Mouse (Mus musculus): ENCODE measurements at regions not wholly inside any gene's neighbourhood (a gene's known extent, or its start where the extent isn't known, plus 50 kb on each side); places are given as distances from the start of the nearest gene placed in this dataset.

GRCm38 (mm10) chr12:13779752-13780151 is 372.1 kb downstream of the Fam84a start:
- DNase-seq (ENCODE audit: low spot score) (no peak), ATAC-seq (ENCODE audit: low FRiP score, low read depth) (no peak)
- Histone ChIP-seq H3K4me2 (replicated peaks; ENCODE audit: low read depth, low read length, severe bottlenecking) (no peak overlapping the region), H3K36me3 (ENCODE audit: control insufficient read depth, insufficient read depth, low read length) (no peaks in the 10 kb centered on the region), H3K4me3 (replicated peaks; ENCODE audit: low read length) (no peak overlapping the region), H3K4me1 (ENCODE audit: control insufficient read depth, insufficient read depth, low read length) (no peaks in the 10 kb centered on the region), H3K9me3 (ENCODE audit: control insufficient read depth, low read length) (no peaks in the 10 kb centered on the region), H3K27me3 (ENCODE audit: control insufficient read depth, insufficient read depth, low read length) (no peaks in the 10 kb centered on the region), H3K27ac (replicated peaks; ENCODE audit: low read depth, low read length) (no peak overlapping the region), H3K9ac (ENCODE audit: low read depth, low read length, severe bottlenecking) (no peak overlapping the region)
- TF ChIP-seq POLR2A (IDR thresholded peaks at IDR 0.05; ENCODE audit: borderline replicate concordance, extremely low read depth, insufficient read depth, insufficient read length) = no peak
- WGBS = 76% methylated on average over 2 of the region's 2 CpGs

- DNase-seq (ENCODE audit: low spot score) (no peak), ATAC-seq (ENCODE audit: low FRiP score, low read depth) (no peak)
- H3K4me2 ChIP-seq (replicated peaks; ENCODE audit: low read depth, low read length, severe bottlenecking) = no peak overlapping the region
- no peaks in the 10 kb centered on the region for H3K27me3 ChIP-seq (ENCODE audit: control insufficient read depth, insufficient read depth, low read length)
- no peaks in the 10 kb centered on the region for H3K4me1 ChIP-seq (ENCODE audit: control insufficient read depth, insufficient read depth, low read length)
- H3K9me3 ChIP-seq (ENCODE audit: control insufficient read depth, low read length) = no peaks in the 10 kb centered on the region
- no peak overlapping the region for H3K27ac ChIP-seq (replicated peaks; ENCODE audit: low read depth, low read length)
- no peak overlapping the region for H3K9ac ChIP-seq (ENCODE audit: low read depth, low read length, severe bottlenecking)
- no peak overlapping the region for H3K4me3 ChIP-seq (replicated peaks; ENCODE audit: low read length)
- no peaks in the 10 kb centered on the region for H3K36me3 ChIP-seq (ENCODE audit: control insufficient read depth, insufficient read depth, low read length)
- WGBS = 75% methylated on average over 1 of the region's 1 CpGs
- no peak for TF ChIP-seq POLR2A (IDR thresholded peaks at IDR 0.05; ENCODE audit: borderline replicate concordance, extremely low read depth, insufficient read depth, insufficient read length)
Observed at GRCm38 (mm10) chr12:13776687-13777086, 375.2 kb downstream of the Fam84a start.

GRCm38 (mm10) chr12:13769696-13770095 is 382.2 kb downstream of the Fam84a start:
- no peaks in the 10 kb centered on the region for H3K9me3 ChIP-seq (ENCODE audit: control insufficient read depth, low read length)
- no peak overlapping the region for H3K4me2 ChIP-seq (replicated peaks; ENCODE audit: low read depth, low read length, severe bottlenecking)
- H3K4me1 ChIP-seq (ENCODE audit: control insufficient read depth, insufficient read depth, low read length) = no peaks in the 10 kb centered on the region
- TF ChIP-seq POLR2A (IDR thresholded peaks at IDR 0.05; ENCODE audit: borderline replicate concordance, extremely low read depth, insufficient read depth, insufficient read length) = no peak
- H3K36me3 ChIP-seq (ENCODE audit: control insufficient read depth, insufficient read depth, low read length) = no peaks in the 10 kb centered on the region
- peak; percentile 11 for DNase-seq (ENCODE audit: low spot score)
- H3K9ac ChIP-seq (ENCODE audit: low read depth, low read length, severe bottlenecking) = no peak overlapping the region
- no peak for ATAC-seq (ENCODE audit: low FRiP score, low read depth)
- no peaks in the 10 kb centered on the region for H3K27me3 ChIP-seq (ENCODE audit: control insufficient read depth, insufficient read depth, low read length)
- WGBS = 78% methylated on average over 2 of the region's 2 CpGs
- no peak overlapping the region for H3K4me3 ChIP-seq (replicated peaks; ENCODE audit: low read length)
- no peak overlapping the region for H3K27ac ChIP-seq (replicated peaks; ENCODE audit: low read depth, low read length)

- Histone ChIP-seq H3K4me3 (replicated peaks; ENCODE audit: low read length) (no peak overlapping the region), H3K4me2 (replicated peaks; ENCODE audit: low read depth, low read length, severe bottlenecking) (no peak overlapping the region), H3K27ac (replicated peaks; ENCODE audit: low read depth, low read length) (no peak overlapping the region), H3K36me3 (ENCODE audit: control insufficient read depth, insufficient read depth, low read length) (no peaks in the 10 kb centered on the region), H3K4me1 (ENCODE audit: control insufficient read depth, insufficient read depth, low read length) (no peaks in the 10 kb centered on the region), H3K9me3 (ENCODE audit: control insufficient read depth, low read length) (no peaks in the 10 kb centered on the region), H3K9ac (ENCODE audit: low read depth, low read length, severe bottlenecking) (no peak overlapping the region), H3K27me3 (ENCODE audit: control insufficient read depth, insufficient read depth, low read length) (no peaks in the 10 kb centered on the region)
- DNase-seq (ENCODE audit: low spot score) (no peak), ATAC-seq (ENCODE audit: low FRiP score, low read depth) (no peak)
- 83% methylated on average over 4 of the region's 4 CpGs for WGBS
- TF ChIP-seq POLR2A (IDR thresholded peaks at IDR 0.05; ENCODE audit: borderline replicate concordance, extremely low read depth, insufficient read depth, insufficient read length) = no peak
Observed at GRCm38 (mm10) chr12:13769156-13769555, 382.7 kb downstream of the Fam84a start.

GRCm38 (mm10) chr12:13766486-13766885 is 385.4 kb downstream of the Fam84a start:
- 83% methylated on average over 3 of the region's 3 CpGs for WGBS
- H3K9ac ChIP-seq (ENCODE audit: low read depth, low read length, severe bottlenecking) = no peak overlapping the region
- no peaks in the 10 kb centered on the region for H3K27me3 ChIP-seq (ENCODE audit: control insufficient read depth, insufficient read depth, low read length)
- no peaks in the 10 kb centered on the region for H3K36me3 ChIP-seq (ENCODE audit: control insufficient read depth, insufficient read depth, low read length)
- no peak overlapping the region for H3K4me2 ChIP-seq (replicated peaks; ENCODE audit: low read depth, low read length, severe bottlenecking)
- no peak overlapping the region for H3K27ac ChIP-seq (replicated peaks; ENCODE audit: low read depth, low read length)
- no peak overlapping the region for H3K4me3 ChIP-seq (replicated peaks; ENCODE audit: low read length)
- ATAC-seq (ENCODE audit: low FRiP score, low read depth) (no peak), DNase-seq (ENCODE audit: low spot score) (no peak)
- TF ChIP-seq POLR2A (IDR thresholded peaks at IDR 0.05; ENCODE audit: borderline replicate concordance, extremely low read depth, insufficient read depth, insufficient read length) = no peak
- no peaks in the 10 kb centered on the region for H3K9me3 ChIP-seq (ENCODE audit: control insufficient read depth, low read length)
- no peaks in the 10 kb centered on the region for H3K4me1 ChIP-seq (ENCODE audit: control insufficient read depth, insufficient read depth, low read length)

- Histone ChIP-seq H3K27ac (replicated peaks; ENCODE audit: low read depth, low read length) (no peak overlapping the region), H3K9me3 (ENCODE audit: control insufficient read depth, low read length) (no peaks in the 10 kb centered on the region), H3K4me2 (replicated peaks; ENCODE audit: low read depth, low read length, severe bottlenecking) (no peak overlapping the region), H3K36me3 (ENCODE audit: control insufficient read depth, insufficient read depth, low read length) (no peaks in the 10 kb centered on the region), H3K9ac (ENCODE audit: low read depth, low read length, severe bottlenecking) (no peak overlapping the region), H3K4me3 (replicated peaks; ENCODE audit: low read length) (no peak overlapping the region), H3K27me3 (ENCODE audit: control insufficient read depth, insufficient read depth, low read length) (no peaks in the 10 kb centered on the region), H3K4me1 (ENCODE audit: control insufficient read depth, insufficient read depth, low read length) (no peaks in the 10 kb centered on the region)
- DNase-seq (ENCODE audit: low spot score) (no peak), ATAC-seq (ENCODE audit: low FRiP score, low read depth) (no peak)
- 87% methylated on average over 2 of the region's 2 CpGs for WGBS
- no peak for TF ChIP-seq POLR2A (IDR thresholded peaks at IDR 0.05; ENCODE audit: borderline replicate concordance, extremely low read depth, insufficient read depth, insufficient read length)
Observed at GRCm38 (mm10) chr12:13753878-13754277, 398.0 kb downstream of the Fam84a start.
